Mouse (Mus musculus) hindbrain, embryonic 10.5 days (tissue): ENCODE data around the gene Trmt10a. TPM values are rescaled to one million over a fixed set of nuclear protein-coding genes. Genes with fewer than 3 reads are reported as not detected.
A peak's percentile ranks its signal among the peaks of the same experiment; 100 is the strongest.

Source experiments
- DNase-seq: peaks from one replicate; pipeline ENCODE4 v3.0.0-alpha.2; 2017; ENCODE audit warnings: low spot score
- H3K27ac ChIP-seq: fragments of 300-500 bp; sonication (generic); 2 replicates; pipeline ENCODE4 v1.5.1; 2016; ENCODE audit warnings: mild to moderate bottlenecking, moderate library complexity
- H3K27me3 ChIP-seq: fragments of 300-500 bp; sonication (generic); 2 replicates; pipeline ENCODE4 v1.6.1; 2016; ENCODE audit warnings: mild to moderate bottlenecking; ENCODE audit not compliant: poor library complexity, insufficient read depth, severe bottlenecking
- H3K36me3 ChIP-seq: fragments of 300-500 bp; sonication (generic); 2 replicates; pipeline ENCODE4 v1.6.1; 2016; ENCODE audit warnings: mild to moderate bottlenecking, moderate library complexity
- H3K4me1 ChIP-seq: fragments of 300-500 bp; sonication (generic); replicated peaks from 2 replicates; pipeline ENCODE4 v1.6.1; 2016; ENCODE audit warnings: mild to moderate bottlenecking
- H3K4me3 ChIP-seq: fragments of 300-500 bp; sonication (generic); 2 replicates; pipeline ENCODE4 v1.5.1; 2016; ENCODE audit warnings: mild to moderate bottlenecking, moderate library complexity
- H3K9me3 ChIP-seq: fragments of 300-500 bp; sonication (generic); 2 replicates; pipeline ENCODE4 v1.6.1; 2016; ENCODE audit warnings: mild to moderate bottlenecking, moderate library complexity
- WGBS: fragments of 180-500 bp; shearing (Covaris S2); methylation state at CpG from one replicate; pipeline ENCODE4 v1.1.7; 2016; 5-methylcytosine and 5-hydroxymethylcytosine counted together
- polyA plus RNA-seq: library from polyadenylated mRNA; unstranded; fragments of >200 nt; fragmentation: Nextera tagmentation; extraction: Ambion mirVana; gene quantifications from 2 replicates; pipeline ENCODE4 v1.2.1, GENCODE M21; 2016

Gene Trmt10a
- polyA plus RNA-seq, 1 experiment from 2014 or later, result 12.5 TPM

- Histone ChIP-seq H3K27me3 (no peaks in the 10 kb centered on the region), H3K4me1 (peaks cover 13% of the 10 kb centered on the region; the same call in 1 of the 2 replicates), H3K27ac (no peak overlapping the region), H3K4me3 (no peak overlapping the region), H3K9me3 (no peaks in the 10 kb centered on the region), H3K36me3 (no peaks in the 10 kb centered on the region)
- no peak for DNase-seq
- 90% methylated on average over 7 of the region's 7 CpGs for WGBS
Observed at GRCm38 (mm10) chr3:138183371-138183770, 40.1 kb downstream of the Trmt10a start.

- Histone ChIP-seq H3K27ac (no peak overlapping the region), H3K9me3 (no peaks in the 10 kb centered on the region), H3K27me3 (no peaks in the 10 kb centered on the region), H3K36me3 (no peaks in the 10 kb centered on the region), H3K4me1 (peaks cover 13% of the 10 kb centered on the region; the same call in 1 of the 2 replicates), H3K4me3 (no peak overlapping the region)
- no peak for DNase-seq
- 81% methylated on average over 4 of the region's 4 CpGs for WGBS
Observed at GRCm38 (mm10) chr3:138185290-138185689, 42.0 kb downstream of the Trmt10a start.

GRCm38 (mm10) chr3:138185995-138186930 is 43.0 kb downstream of the Trmt10a start:
- DNase-seq, result no peak
- 89% methylated on average over 26 of the region's 26 CpGs for WGBS
- Histone ChIP-seq H3K4me1 (peaks cover 13% of the 10 kb centered on the region; the same call in 1 of the 2 replicates), H3K36me3 (no peaks in the 10 kb centered on the region), H3K27ac (peak overlapping the region; percentile 50; the same call in 1 of the 2 replicates), H3K4me3 (no peak overlapping the region), H3K27me3 (no peaks in the 10 kb centered on the region), H3K9me3 (no peaks in the 10 kb centered on the region)

GRCm38 (mm10) chr3:138192260-138192659 is 49.0 kb downstream of the Trmt10a start:
- 89% methylated on average over 7 of the region's 7 CpGs for WGBS

GRCm38 (mm10) chr3:138193683-138194302 is 50.5 kb downstream of the Trmt10a start, which contains the start of gene 4930579F01Rik:
4930579F01Rik (minus strand) TSS chr3:138193825.
- H3K4me1 ChIP-seq, result no peaks in the 10 kb centered on the region
- WGBS, result 85% methylated on average over 15 of the region's 15 CpGs
- H3K27me3 ChIP-seq, result no peaks in the 10 kb centered on the region
- no peak within 1 kb of the TSS for H3K4me3 ChIP-seq
- no peaks in the 10 kb centered on the region for H3K9me3 ChIP-seq
- DNase-seq, result no peak
- H3K27ac ChIP-seq, result no peak within 1 kb of the TSS
- no peaks in the 10 kb centered on the region for H3K36me3 ChIP-seq

More at GRCm38 (mm10) chr3:138192260-138192659, 49.0 kb downstream of the Trmt10a start:
- Histone ChIP-seq H3K36me3 (no peaks in the 10 kb centered on the region), H3K4me1 (no peaks in the 10 kb centered on the region), H3K4me3 (no peak overlapping the region), H3K27ac (no peak overlapping the region), H3K27me3 (no peaks in the 10 kb centered on the region), H3K9me3 (no peaks in the 10 kb centered on the region)
- DNase-seq, result no peak

GRCm38 (mm10) chr3:138197093-138197492 is 53.8 kb downstream of the Trmt10a start:
- Histone ChIP-seq H3K9me3 (no peaks in the 10 kb centered on the region), H3K27me3 (no peaks in the 10 kb centered on the region), H3K36me3 (no peaks in the 10 kb centered on the region), H3K27ac (no peak overlapping the region), H3K4me3 (no peak overlapping the region), H3K4me1 (no peaks in the 10 kb centered on the region)
- no peak for DNase-seq
- WGBS, result 81% methylated on average over 14 of the region's 14 CpGs

GRCm38 (mm10) chr3:138197556-138197955 is 54.3 kb downstream of the Trmt10a start:
- DNase-seq, result no peak
- H3K27ac ChIP-seq, result no peak overlapping the region
- no peaks in the 10 kb centered on the region for H3K36me3 ChIP-seq
- H3K4me3 ChIP-seq, result no peak overlapping the region
- no peaks in the 10 kb centered on the region for H3K27me3 ChIP-seq
- WGBS, result 71% methylated on average over 9 of the region's 9 CpGs
- H3K4me1 ChIP-seq, result no peaks in the 10 kb centered on the region
- no peaks in the 10 kb centered on the region for H3K9me3 ChIP-seq

GRCm38 (mm10) chr3:138197973-138198721 is 54.9 kb downstream of the Trmt10a start:
- Histone ChIP-seq H3K36me3 (no peaks in the 10 kb centered on the region), H3K4me3 (peak overlapping the region; percentile 36), H3K27me3 (no peaks in the 10 kb centered on the region), H3K9me3 (no peaks in the 10 kb centered on the region), H3K4me1 (no peaks in the 10 kb centered on the region), H3K27ac (peak overlapping the region; percentile 75)
- WGBS, result 31% methylated on average over 20 of the region's 20 CpGs
- DNase-seq, result peak; percentile 89

GRCm38 (mm10) chr3:138198722-138199068 is 55.4 kb downstream of the Trmt10a start:
- 80% methylated on average over 7 of the region's 7 CpGs for WGBS
- Histone ChIP-seq H3K9me3 (no peaks in the 10 kb centered on the region), H3K4me1 (no peaks in the 10 kb centered on the region), H3K36me3 (no peaks in the 10 kb centered on the region), H3K4me3 (0 out of 2 replicates have a peak overlapping the region, but pooled peaks have one; percentile 36), H3K27me3 (no peaks in the 10 kb centered on the region), H3K27ac (peak overlapping the region; percentile 75; the same call in 1 of the 2 replicates)
- no peak for DNase-seq

- WGBS, result 92% methylated on average over 3 of the region's 3 CpGs
- Histone ChIP-seq H3K4me1 (no peaks in the 10 kb centered on the region), H3K27ac (no peak overlapping the region), H3K27me3 (no peaks in the 10 kb centered on the region), H3K4me3 (no peak overlapping the region), H3K36me3 (no peaks in the 10 kb centered on the region), H3K9me3 (peaks cover 3% of the 10 kb centered on the region; the same call in 1 of the 2 replicates)
- no peak for DNase-seq
Observed at GRCm38 (mm10) chr3:138208821-138209220, 65.6 kb downstream of the Trmt10a start.
